9 mouse cellular contexts compared by ENCODE assay signal in genomic region chr6:51881181-51881968, GRCm38 (mm10).
DNase-seq lines count a peak whose midpoint lies in the region; ATAC-seq and TF ChIP-seq lines count a peak whose summit lies in the region.
"Had no signal": no experiment of that assay in that cellular context is flagged by ENCODE, and none has a peak within 500 bp of the region (broad histone marks: within the 10 kb centered on the region; RNA-seq: fewer than 3 reads in every experiment).

No protein-coding gene starts in this region.

- TF ChIP-seq POLR2A in spleen, adult 2 months (IDR thresholded peaks at IDR 0.05; ENCODE audit: low read depth, low read length): no peak

- H3K27me3 ChIP-seq in spleen, adult 2 months (ENCODE audit: control insufficient read depth, insufficient read depth, low read length): no peaks in the 10 kb centered on the region
- H3K27me3 ChIP-seq in intestine, embryonic 16.5 days (replicated peaks; ENCODE audit: control insufficient read depth, insufficient read depth, low read length): no peaks in the 10 kb centered on the region
- no peaks in the 10 kb centered on the region for H3K27me3 ChIP-seq in liver, embryonic 16.5 days (ENCODE audit: control insufficient read depth, insufficient read depth, low read depth, low read length)
- no peaks in the 10 kb centered on the region for H3K27me3 ChIP-seq in stomach, embryonic 15.5 days (replicated peaks)
- H3K27me3 ChIP-seq in midbrain, embryonic 11.5 days (ENCODE audit: control insufficient read depth, insufficient read depth, low read length): peaks cover 2% of the 10 kb centered on the region; the same call in 1 of the 2 replicates
- no peaks in the 10 kb centered on the region for H3K27me3 ChIP-seq in hindbrain, embryonic 12.5 days

- peak; percentile 36; the same call in 1 of the 2 replicates for ATAC-seq in intestine, embryonic 16.5 days
- ATAC-seq in liver, embryonic 16.5 days (ENCODE audit: low read depth): peak; percentile 60; the same call in 1 of the 2 replicates
- ATAC-seq in stomach, embryonic 15.5 days (ENCODE audit: insufficient read depth, low FRiP score, low read depth): peak; percentile 27; the same call in 1 of the 2 replicates
- no peak for ATAC-seq in midbrain, embryonic 11.5 days (ENCODE audit: low FRiP score)
- ATAC-seq in hindbrain, embryonic 12.5 days (ENCODE audit: low FRiP score): no peak

- H3K9me3 ChIP-seq in intestine, embryonic 16.5 days (ENCODE audit: control insufficient read depth, low read length): no peaks in the 10 kb centered on the region
- H3K9me3 ChIP-seq in liver, embryonic 16.5 days (replicated peaks; ENCODE audit: control insufficient read depth, low read length): no peaks in the 10 kb centered on the region
- no peaks in the 10 kb centered on the region for H3K9me3 ChIP-seq in stomach, embryonic 15.5 days
- no peaks in the 10 kb centered on the region for H3K9me3 ChIP-seq in midbrain, embryonic 11.5 days (ENCODE audit: control insufficient read depth, low read length)
- no peaks in the 10 kb centered on the region for H3K9me3 ChIP-seq in hindbrain, embryonic 12.5 days (replicated peaks)
- H3K9me3 ChIP-seq: midbrain, embryonic 12.5 days had no signal

- H3K4me1 ChIP-seq in spleen, adult 2 months (ENCODE audit: control insufficient read depth, insufficient read depth, insufficient read length): no peaks in the 10 kb centered on the region
- H3K4me1 ChIP-seq in intestine, embryonic 16.5 days (ENCODE audit: control insufficient read depth, insufficient read depth, low read length): peaks cover 8% of the 10 kb centered on the region
- peaks cover 8% of the 10 kb centered on the region for H3K4me1 ChIP-seq in liver, embryonic 16.5 days (ENCODE audit: control insufficient read depth, low read depth, low read length)
- peaks cover 11% of the 10 kb centered on the region; the same call in 1 of the 2 replicates for H3K4me1 ChIP-seq in stomach, embryonic 15.5 days
- no peaks in the 10 kb centered on the region for H3K4me1 ChIP-seq in midbrain, embryonic 11.5 days (ENCODE audit: control insufficient read depth, insufficient read depth, low read length)
- H3K4me1 ChIP-seq in hindbrain, embryonic 12.5 days: peaks cover 11% of the 10 kb centered on the region; the same call in 1 of the 2 replicates

- no peaks in the 10 kb centered on the region for H3K36me3 ChIP-seq in spleen, adult 2 months (ENCODE audit: control insufficient read depth, insufficient read depth, low read length)
- no peaks in the 10 kb centered on the region for H3K36me3 ChIP-seq in intestine, embryonic 16.5 days (ENCODE audit: control insufficient read depth, insufficient read depth, low read length)
- no peaks in the 10 kb centered on the region for H3K36me3 ChIP-seq in liver, embryonic 16.5 days (ENCODE audit: control insufficient read depth, insufficient read depth)
- no peaks in the 10 kb centered on the region for H3K36me3 ChIP-seq in stomach, embryonic 15.5 days
- H3K36me3 ChIP-seq in midbrain, embryonic 11.5 days (ENCODE audit: control insufficient read depth, insufficient read depth, low read length): no peaks in the 10 kb centered on the region
- no peaks in the 10 kb centered on the region for H3K36me3 ChIP-seq in hindbrain, embryonic 12.5 days
- H3K36me3 ChIP-seq: midbrain, embryonic 12.5 days had no signal

- DNase-seq in spleen, adult 2 months (ENCODE audit: low read depth in 1 of 2, low spot score in 2 of 2): no peak
- no peak for DNase-seq in spleen, postnatal 14 days (ENCODE audit: low spot score in 2 of 2)
- DNase-seq in midbrain, embryonic 11.5 days (ENCODE audit: low spot score, missing footprints): no peak
- no peak for DNase-seq in cerebellum, postnatal 36 days

- no peak for TF ChIP-seq CTCF in spleen, adult 2 months (IDR thresholded peaks at IDR 0.05; ENCODE audit: extremely low read depth, insufficient read depth, insufficient read length, insufficient replicate concordance)

- peak overlapping the region; percentile 38 for H3K4me2 ChIP-seq in intestine, embryonic 16.5 days (ENCODE audit: low read depth, low read length)
- H3K4me2 ChIP-seq in liver, embryonic 16.5 days (ENCODE audit: low read depth, low read length): peak overlapping the region; percentile 36
- H3K4me2 ChIP-seq in stomach, embryonic 15.5 days: peak overlapping the region; percentile 27
- no peak overlapping the region for H3K4me2 ChIP-seq in midbrain, embryonic 11.5 days
- H3K4me2 ChIP-seq in hindbrain, embryonic 12.5 days (replicated peaks): no peak overlapping the region
- H3K4me2 ChIP-seq: midbrain, embryonic 12.5 days had no signal

- no peak overlapping the region for H3K4me3 ChIP-seq in spleen, adult 2 months (ENCODE audit: extremely low read depth, insufficient read depth, insufficient read length)
- H3K4me3 ChIP-seq in intestine, embryonic 16.5 days (ENCODE audit: low read length): no peak overlapping the region
- H3K4me3 ChIP-seq in liver, embryonic 16.5 days (ENCODE audit: low read depth, low read length): 0 out of 2 replicates have a peak overlapping the region, but pooled peaks have one; percentile 13
- no peak overlapping the region for H3K4me3 ChIP-seq in stomach, embryonic 15.5 days (replicated peaks)
- H3K4me3 ChIP-seq in midbrain, embryonic 11.5 days (ENCODE audit: low read depth, low read length): no peak overlapping the region
- H3K4me3 ChIP-seq in hindbrain, embryonic 12.5 days: no peak overlapping the region
- H3K4me3 ChIP-seq: midbrain, embryonic 12.5 days had no signal

- no peak overlapping the region for H3K9ac ChIP-seq in intestine, embryonic 16.5 days (ENCODE audit: low read depth, low read length)
- no peak overlapping the region for H3K9ac ChIP-seq in liver, embryonic 16.5 days (ENCODE audit: low read depth, low read length)
- H3K9ac ChIP-seq in stomach, embryonic 15.5 days: no peak overlapping the region
- no peak overlapping the region for H3K9ac ChIP-seq in midbrain, embryonic 11.5 days (ENCODE audit: low read length)
- H3K9ac ChIP-seq in hindbrain, embryonic 12.5 days: no peak overlapping the region
- H3K9ac ChIP-seq: midbrain, embryonic 12.5 days had no signal

- WGBS in spleen, adult 2 months: 37% methylated on average over 13 of the region's 13 CpGs
- WGBS in intestine, embryonic 16.5 days: 30% methylated on average over 13 of the region's 13 CpGs
- 28% methylated on average over 13 of the region's 13 CpGs for WGBS in liver, embryonic 16.5 days (ENCODE audit: insufficient replicate concordance)
- WGBS in stomach, embryonic 15.5 days: 25% methylated on average over 13 of the region's 13 CpGs
- WGBS in midbrain, embryonic 11.5 days: 72% methylated on average over 13 of the region's 13 CpGs
- WGBS in hindbrain, embryonic 12.5 days: 60% methylated on average over 13 of the region's 13 CpGs

- H3K27ac ChIP-seq in spleen, adult 2 months (ENCODE audit: insufficient read depth, low read length): 0 out of 2 replicates have a peak overlapping the region, but pooled peaks have one; percentile 26
- H3K27ac ChIP-seq in intestine, embryonic 16.5 days (ENCODE audit: low read length): peak overlapping the region; percentile 62
- H3K27ac ChIP-seq in liver, embryonic 16.5 days (ENCODE audit: low read length): peak overlapping the region; percentile 50; the same call in 1 of the 2 replicates
- H3K27ac ChIP-seq in stomach, embryonic 15.5 days: peak overlapping the region; percentile 70
- no peak overlapping the region for H3K27ac ChIP-seq in midbrain, embryonic 11.5 days (ENCODE audit: low read depth, low read length)
- H3K27ac ChIP-seq in hindbrain, embryonic 12.5 days: no peak overlapping the region
- H3K27ac ChIP-seq: midbrain, embryonic 12.5 days had no signal

Comparison
In these comparisons a context has a peak if more than half of its experiments do, and no peak if none do; other contexts are left out.
1. H3K27ac ChIP-seq: peak in spleen, adult 2 months (single experiment), intestine, embryonic 16.5 days (single experiment), liver, embryonic 16.5 days (single experiment) and stomach, embryonic 15.5 days (single experiment); none in midbrain, embryonic 11.5 days (single experiment) and hindbrain, embryonic 12.5 days (single experiment).
2. ATAC-seq: peak in intestine, embryonic 16.5 days (single experiment), liver, embryonic 16.5 days (single experiment) and stomach, embryonic 15.5 days (single experiment); none in midbrain, embryonic 11.5 days (single experiment) and hindbrain, embryonic 12.5 days (single experiment).
3. H3K4me2 ChIP-seq: peak in intestine, embryonic 16.5 days (single experiment), liver, embryonic 16.5 days (single experiment) and stomach, embryonic 15.5 days (single experiment); none in midbrain, embryonic 11.5 days (single experiment) and hindbrain, embryonic 12.5 days (single experiment).